Mouse (Mus musculus) myocyte (in vitro differentiated cells): Measurements from ENCODE around the gene Lgmn.

Source experiments
- CEBPB ChIP-seq: IDR thresholded peaks from 2 replicates; pipeline ENCODE4 v1.6.1; 2011; ENCODE audit warnings: mild to moderate bottlenecking, moderate library complexity; ENCODE audit not compliant: poor library complexity, insufficient read depth, severe bottlenecking
- E2F4 ChIP-seq: IDR thresholded peaks from one replicate; pipeline ENCODE4 v1.6.1; 2011; ENCODE audit warnings: mild to moderate bottlenecking, control low read depth, moderate library complexity; ENCODE audit not compliant: insufficient read depth
- MAX ChIP-seq: IDR thresholded peaks from one replicate; pipeline ENCODE4 v1.6.1; 2011; ENCODE audit warnings: low read depth, mild to moderate bottlenecking, control low read depth
- MYOD1 ChIP-seq, 3 experiments: IDR thresholded peaks; one replicate each; pipeline ENCODE4 v1.6.1; 2011; ENCODE audit warnings: control low read depth in 2 of 3, low read depth in 2 of 3, mild to moderate bottlenecking in 2 of 3, moderate library complexity in 1 of 3; ENCODE audit not compliant: insufficient read length in 2 of 3, control insufficient read depth in 1 of 3
- MYOG ChIP-seq, 3 experiments: IDR thresholded peaks; one replicate each; pipeline ENCODE4 v1.6.1; 2011; ENCODE audit warnings: control low read depth in 2 of 3, low read depth in 2 of 3, mild to moderate bottlenecking in 2 of 3; ENCODE audit not compliant: insufficient read length in 2 of 3, control insufficient read depth in 1 of 3, insufficient read depth in 1 of 3
- POLR2A ChIP-seq: IDR thresholded peaks from one replicate; pipeline ENCODE4 v1.6.1; 2011; ENCODE audit warnings: low read depth, mild to moderate bottlenecking, control low read depth, moderate library complexity; ENCODE audit not compliant: insufficient read length
- POLR2AphosphoS2 ChIP-seq: IDR thresholded peaks from one replicate; pipeline ENCODE4 v1.6.1; 2011; ENCODE audit warnings: low read depth, control low read depth; ENCODE audit not compliant: insufficient read length
- REST ChIP-seq: IDR thresholded peaks from one replicate; pipeline ENCODE4 v1.6.1; 2011; ENCODE audit warnings: mild to moderate bottlenecking, control low read depth, moderate library complexity; ENCODE audit not compliant: insufficient read depth, insufficient read length
- SRF ChIP-seq: IDR thresholded peaks from one replicate; pipeline ENCODE4 v1.6.1; 2011; ENCODE audit warnings: low read depth; ENCODE audit not compliant: control insufficient read depth, insufficient read length
- TCF12 ChIP-seq: IDR thresholded peaks from one replicate; pipeline ENCODE4 v1.6.1; 2011; ENCODE audit warnings: mild to moderate bottlenecking, control low read depth; ENCODE audit not compliant: poor library complexity, insufficient read depth, severe bottlenecking
- USF1 ChIP-seq: IDR thresholded peaks from one replicate; pipeline ENCODE4 v1.6.1; 2011; ENCODE audit warnings: low read depth, mild to moderate bottlenecking, control low read depth, moderate library complexity

DNA sequence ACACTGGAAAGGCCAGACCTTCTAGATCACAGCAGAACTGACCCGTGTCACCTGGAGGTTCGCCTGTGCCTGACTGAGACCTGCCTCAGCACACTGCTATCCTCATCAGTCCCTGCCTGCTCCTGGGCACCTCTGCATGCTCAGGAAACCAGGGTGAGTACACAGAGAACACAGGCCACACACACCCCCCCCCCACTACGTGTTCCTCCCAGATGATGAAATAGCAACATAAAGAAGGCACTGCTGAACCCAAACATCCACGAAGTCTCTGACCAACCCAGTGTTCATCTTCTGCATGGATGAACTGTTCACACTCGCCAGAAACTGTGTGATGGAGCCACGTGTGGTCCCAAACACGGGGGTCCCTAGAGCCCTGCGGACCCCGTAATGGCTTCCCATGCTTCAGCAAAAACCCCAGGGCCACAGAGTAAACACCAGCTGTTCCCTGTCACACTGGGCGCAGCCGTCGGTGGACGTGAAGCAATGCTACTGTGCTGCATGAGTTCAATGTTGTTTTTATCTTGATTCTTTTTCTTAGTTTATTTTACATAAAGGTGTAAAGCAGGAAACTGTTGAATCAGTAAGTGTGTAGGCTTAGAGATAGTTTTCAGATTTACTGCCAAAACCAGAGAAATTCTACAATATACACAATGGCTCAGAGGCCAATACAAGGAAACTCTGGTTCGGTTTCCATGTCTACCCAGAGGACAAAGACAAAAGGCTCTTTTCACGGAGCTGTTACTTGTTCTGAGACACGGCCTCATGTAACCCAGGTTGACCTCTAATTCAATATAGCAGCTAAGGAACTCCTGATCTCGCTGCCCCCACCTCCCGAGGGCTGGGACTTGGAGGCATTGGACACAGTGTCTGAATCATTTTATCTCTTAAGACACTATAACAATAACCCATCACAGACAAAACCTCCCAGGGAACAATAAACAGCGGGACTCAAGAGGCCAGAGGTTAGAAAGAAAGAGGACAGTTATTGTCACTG, 43.3 kb downstream of the Lgmn start:
- TF ChIP-seq POLR2A = peak; percentile 5
- no peak for TF ChIP-seq POLR2AphosphoS2
- TF ChIP-seq MYOG (IDR thresholded peaks at IDR 0.05; ENCODE audit: control insufficient read depth in 1 of 3, insufficient read depth in 1 of 3, insufficient read length in 2 of 3, low read depth in 2 of 3) = no peak
- no peak for TF ChIP-seq MAX
- no peak for TF ChIP-seq TCF12
- TF ChIP-seq USF1 = no peak
- TF ChIP-seq CEBPB = no peak
- no peak for TF ChIP-seq MYOD1 (IDR thresholded peaks at IDR 0.05; ENCODE audit: control insufficient read depth in 1 of 3, insufficient read length in 2 of 3, low read depth in 2 of 3)
- no peak for TF ChIP-seq E2F4
- TF ChIP-seq SRF = no peak
- no peak for TF ChIP-seq REST
